Mouse (Mus musculus): ENCODE measurements around the gene Ryr3.

Ryr3 gene

GRCm38 (mm10) chr2:112632536-112632935 is 584.4 kb downstream of the Ryr3 start:
- no peak for DNase-seq

DNA sequence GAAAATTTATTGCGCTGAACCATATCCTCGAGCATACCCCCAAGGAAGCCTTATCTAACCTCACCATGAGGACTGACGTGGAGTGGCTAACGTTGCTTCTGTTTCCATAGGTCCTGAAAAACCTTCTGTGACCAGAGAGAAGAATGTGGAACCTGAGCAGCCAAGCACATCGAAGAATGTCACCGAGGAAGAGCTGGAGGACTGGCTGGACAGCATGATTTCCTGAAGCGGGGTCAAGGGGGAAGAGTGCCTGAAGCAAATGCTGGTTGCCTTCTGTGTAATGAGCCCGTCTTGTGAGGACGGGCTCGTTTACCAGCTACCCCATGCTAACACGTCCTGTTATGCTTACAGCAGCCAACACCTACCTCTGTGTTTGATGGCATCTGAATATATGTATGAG is 586.2 kb downstream of the Ryr3 start:
- DNase-seq, result no peak

GRCm38 (mm10) chr2:112625156-112625555 is 591.7 kb downstream of the Ryr3 start:
- no peak for DNase-seq

DNA sequence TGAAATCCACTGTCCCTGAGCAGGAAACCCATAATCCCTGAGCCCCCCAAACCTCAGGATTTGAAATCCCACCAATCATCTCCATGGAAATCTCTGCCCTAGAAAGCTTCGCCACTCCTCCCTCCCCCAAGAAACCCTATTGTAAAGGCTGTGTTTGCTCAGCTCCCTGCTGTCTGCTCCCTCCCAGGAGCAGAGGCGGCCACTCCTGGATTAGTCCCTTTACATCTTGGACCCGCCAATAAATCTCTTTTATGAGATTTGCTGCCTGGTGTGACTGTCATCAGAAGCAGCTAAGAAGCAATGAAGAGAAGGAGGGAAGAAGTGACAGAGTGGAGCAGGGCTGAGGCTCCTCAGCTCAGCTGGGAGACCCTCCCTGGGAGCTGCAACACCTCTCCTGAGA is 599.7 kb downstream of the Ryr3 start:
- no peak for DNase-seq

GRCm38 (mm10) chr2:112614375-112614774 is 602.5 kb downstream of the Ryr3 start:
- peak; percentile 61 to 73 for DNase-seq

DNA sequence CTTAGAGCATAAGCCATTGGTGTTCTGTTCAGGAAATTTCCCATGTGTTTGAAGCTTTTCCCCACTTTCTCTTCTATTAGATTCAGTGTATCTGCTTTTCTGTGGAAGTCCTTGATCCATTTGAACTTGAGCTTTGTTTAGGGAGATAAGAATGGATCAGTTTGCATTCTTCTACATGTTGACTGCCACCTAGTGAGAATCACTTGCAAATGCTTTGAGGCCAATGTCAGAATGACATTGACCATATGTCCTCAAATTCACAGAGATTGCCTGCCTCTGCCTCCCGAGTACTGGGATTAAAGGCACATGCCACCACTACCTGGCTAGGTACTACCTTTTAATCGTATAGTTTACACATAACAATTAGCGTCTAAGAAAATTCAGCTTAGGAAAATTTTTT is 604.3 kb downstream of the Ryr3 start:
- DNase-seq, result no peak

DNA sequence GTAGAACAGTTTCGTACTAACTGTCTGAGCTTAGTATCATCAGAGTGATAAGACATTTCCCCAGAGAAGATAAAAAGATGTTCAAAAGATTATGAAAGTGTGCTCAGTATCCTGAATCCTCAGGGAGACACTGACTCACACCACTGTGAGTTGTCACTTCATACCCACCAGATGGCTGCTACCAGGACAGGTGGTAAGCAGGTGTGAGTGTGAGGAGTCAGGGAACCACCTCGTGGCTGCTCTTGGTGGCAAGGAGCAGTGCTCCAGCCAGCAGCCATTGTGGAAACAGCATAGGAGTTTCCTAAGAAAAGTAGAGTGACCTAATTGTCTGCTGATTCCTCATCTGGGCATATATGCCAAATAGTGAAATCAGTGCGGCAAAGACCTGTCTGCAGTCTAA is 610.4 kb downstream of the Ryr3 start:
- no peak for DNase-seq

DNA sequence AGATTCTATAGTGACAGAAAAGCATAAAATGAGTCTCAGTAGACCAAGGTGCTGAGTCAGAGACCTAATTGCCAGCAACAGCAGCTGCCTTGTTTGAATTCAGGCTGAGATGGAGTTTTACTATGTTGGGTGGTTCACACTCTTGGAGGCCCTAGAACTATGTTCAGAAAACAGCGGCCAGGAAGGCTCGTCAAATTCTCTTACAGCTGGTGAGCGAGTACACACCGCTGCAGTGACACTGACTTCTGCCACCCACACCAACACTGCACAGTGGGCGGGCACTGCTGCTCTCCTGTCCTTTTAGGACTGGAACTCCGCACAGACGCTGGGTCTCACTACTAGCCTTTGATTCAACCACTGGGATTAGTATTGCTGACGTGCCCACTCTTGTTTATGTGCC is 614.4 kb downstream of the Ryr3 start:
- DNase-seq, result no peak

DNA sequence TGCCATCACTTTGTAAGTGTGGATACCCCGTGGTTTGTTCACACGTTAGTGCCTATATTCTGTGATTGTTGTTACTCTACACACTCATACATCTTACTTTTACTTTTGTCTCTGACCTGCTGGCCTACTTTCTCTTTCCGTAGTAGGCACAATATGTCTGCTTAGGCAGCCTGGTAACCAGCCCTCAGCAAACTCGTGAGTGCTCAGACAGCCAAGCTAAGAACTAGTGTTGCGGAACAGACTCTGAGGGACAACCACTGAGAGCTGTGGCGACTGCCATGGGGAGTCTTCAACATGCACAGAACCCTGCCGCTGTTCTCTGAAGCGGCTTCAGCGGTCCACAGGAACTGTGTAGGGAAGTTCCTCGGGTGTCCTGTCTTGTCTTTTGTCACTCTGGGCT is 616.7 kb downstream of the Ryr3 start:
- peak; percentile 22 to 37 for DNase-seq

GRCm38 (mm10) chr2:112597064-112597463 is 619.8 kb downstream of the Ryr3 start:
- DNase-seq, result no peak

DNA sequence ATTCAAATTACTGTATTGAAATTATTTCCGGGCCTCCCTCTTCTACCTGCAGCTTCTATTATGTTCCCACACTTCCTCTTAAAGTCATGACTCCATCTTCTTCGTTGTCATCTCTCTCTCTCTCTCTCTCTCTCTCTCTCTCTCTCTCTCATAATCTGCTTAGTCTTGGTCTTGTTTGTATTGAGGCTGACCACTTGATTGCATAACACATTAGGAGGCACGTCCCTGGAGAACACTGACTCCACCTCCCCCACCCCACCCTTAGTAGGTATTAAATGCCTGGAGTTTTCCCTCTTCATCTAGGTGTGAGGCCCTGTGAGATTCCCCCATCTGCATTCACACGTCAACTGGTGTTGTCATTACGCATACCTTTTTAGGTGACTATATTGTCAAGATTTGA is 620.5 kb downstream of the Ryr3 start:
- no peak for DNase-seq

DNA sequence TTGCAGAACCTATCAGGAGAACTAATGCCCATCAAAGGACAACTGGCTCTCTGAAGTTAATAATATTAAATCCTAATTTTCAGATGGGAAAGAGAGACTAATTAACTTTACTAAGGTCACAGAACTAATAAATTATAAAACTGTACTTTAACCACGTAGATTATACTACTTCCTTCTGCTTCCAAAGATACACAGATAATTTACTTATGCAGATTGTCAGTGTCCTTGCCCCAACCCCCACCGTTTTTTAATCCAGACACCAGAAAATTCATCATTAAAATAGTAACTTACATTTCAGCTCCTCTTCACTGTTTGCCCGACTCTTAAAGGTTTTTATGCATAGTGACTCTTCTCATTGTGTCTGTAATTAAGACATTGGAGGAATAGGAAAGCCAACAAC is 621.1 kb downstream of the Ryr3 start:
- DNase-seq, result no peak

GRCm38 (mm10) chr2:112593781-112594180 is 623.1 kb downstream of the Ryr3 start:
- DNase-seq, result peak; percentile 70 to 71

DNA sequence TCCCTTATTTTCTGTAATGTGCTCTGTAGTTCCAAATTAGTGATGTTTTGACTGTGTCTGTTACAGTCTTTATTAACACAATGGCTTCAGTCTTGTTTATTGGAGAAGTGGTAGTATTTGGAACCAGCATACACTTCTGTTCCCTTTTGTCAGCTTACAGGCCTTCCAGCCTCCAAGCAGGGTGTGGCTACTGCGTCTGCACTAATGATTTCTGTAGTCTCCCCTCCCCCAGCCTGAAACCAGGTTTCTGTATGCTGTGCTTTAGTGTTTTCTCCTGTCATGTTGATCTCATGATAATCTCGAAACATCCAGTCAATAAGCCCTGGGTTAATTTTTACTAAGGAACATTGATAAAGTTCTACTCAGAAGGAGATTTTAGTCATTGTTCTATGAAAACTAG is 623.6 kb downstream of the Ryr3 start:
- no peak for DNase-seq

DNA sequence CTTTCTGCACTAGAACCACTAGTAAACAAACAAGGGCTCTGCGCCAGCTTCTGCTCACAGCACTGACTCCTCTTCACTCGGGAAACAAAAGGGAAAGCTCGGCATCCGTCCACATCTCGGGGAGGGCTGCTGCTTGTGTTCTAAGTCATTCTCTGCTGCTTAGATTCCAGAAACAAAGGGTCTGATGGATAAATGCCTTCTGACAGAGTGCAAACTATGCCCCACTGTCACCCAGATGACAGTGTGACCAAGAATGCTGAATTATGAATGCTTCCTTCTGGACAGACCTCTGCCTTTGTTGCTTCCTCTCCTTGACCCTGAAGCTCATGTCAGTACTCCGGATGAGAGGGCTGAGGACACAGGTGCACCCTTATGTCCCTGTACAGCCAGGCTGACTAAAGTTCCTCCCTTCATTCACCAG is 625.4 kb downstream of the Ryr3 start:
- peak; percentile 87 to 89 for DNase-seq

DNA sequence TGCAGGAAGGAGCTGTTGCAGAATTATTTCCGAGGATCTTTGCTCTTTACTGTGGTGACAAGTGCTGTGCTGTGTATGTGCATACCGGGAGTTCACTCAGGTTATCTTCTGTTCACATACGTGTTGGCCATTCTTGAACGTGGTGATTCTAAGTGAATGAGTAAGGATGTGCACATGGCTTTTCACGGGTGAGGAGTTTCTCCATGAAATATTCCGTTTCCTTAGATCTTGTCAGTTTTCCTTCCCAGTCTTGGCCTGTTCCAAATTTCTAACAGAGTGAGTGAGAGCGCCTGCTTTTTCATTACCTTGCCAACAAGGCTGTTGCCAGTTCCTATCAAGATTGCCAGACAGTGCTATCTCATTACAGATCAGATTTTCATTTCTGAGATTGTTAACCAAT is 625.9 kb downstream of the Ryr3 start:
- no peak for DNase-seq
